Mouse (Mus musculus) bone marrow, adult 2 months (tissue): ENCODE measurements around the gene Litaf.

Source experiments
- CTCF ChIP-seq: fragments of 200-500 bp; IDR thresholded peaks from 2 replicates; pipeline ENCODE4 v1.5.1; 2011; ENCODE audit warnings: low read length, control low read depth; ENCODE audit not compliant: control insufficient read depth, insufficient read depth
- POLR2A ChIP-seq: fragments of 200-500 bp; IDR thresholded peaks from 2 replicates; pipeline ENCODE4 v1.6.1; 2011; ENCODE audit warnings: low read depth, mild to moderate bottlenecking, control low read depth, low read length, borderline replicate concordance; ENCODE audit not compliant: control insufficient read depth

- no peak for TF ChIP-seq CTCF
- TF ChIP-seq POLR2A = no peak
Observed at GRCm38 (mm10) chr16:10934047-10934446, 131.9 kb downstream of the Litaf start.
